9 mouse cellular contexts compared by ENCODE assay signal in genomic region chr2:138280225-138280711, GRCm38 (mm10). TPM values are rescaled to one million over a fixed set of nuclear protein-coding genes. Genes with fewer than 3 reads are reported as not detected.
A peak's percentile ranks its signal among the peaks of the same experiment; 100 is the strongest.
DNase-seq lines count a peak whose midpoint lies in the region; ATAC-seq and TF ChIP-seq lines count a peak whose summit lies in the region.
"Had no signal": no experiment of that assay in that cellular context is flagged by ENCODE, and none has a peak within 500 bp of the region (broad histone marks: within the 10 kb centered on the region; RNA-seq: fewer than 3 reads in every experiment).

No protein-coding gene starts in this region.

- H3K4me2 ChIP-seq in heart, embryonic 13.5 days, result peak overlapping the region; percentile 71
- H3K4me2 ChIP-seq in limb, embryonic 15.5 days, result peak overlapping the region; percentile 50

- H3K4me1 ChIP-seq in kidney, adult 2 months (ENCODE audit: control insufficient read depth, insufficient read depth, low read length), result peaks cover 6% of the 10 kb centered on the region; the same call in 1 of the 2 replicates
- peaks cover 55% of the 10 kb centered on the region for H3K4me1 ChIP-seq in heart, embryonic 13.5 days
- peaks cover 32% of the 10 kb centered on the region for H3K4me1 ChIP-seq in limb, embryonic 15.5 days

- 0 out of 2 replicates have a peak overlapping the region, but pooled peaks have one; percentile 3 for H3K27ac ChIP-seq in kidney, adult 2 months (ENCODE audit: insufficient read depth, low read depth, low read length)
- H3K27ac ChIP-seq in heart, embryonic 13.5 days (replicated peaks), result peak overlapping the region; percentile 81
- peak overlapping the region; percentile 90 for H3K27ac ChIP-seq in limb, embryonic 15.5 days

- no peak for ATAC-seq in heart, embryonic 13.5 days (ENCODE audit: extremely low read depth, insufficient number of reproducible peaks, low FRiP score, low TSS enrichment)
- ATAC-seq in limb, embryonic 15.5 days (ENCODE audit: insufficient number of reproducible peaks, low FRiP score, low TSS enrichment, low read depth), result no peak

- no peaks in the 10 kb centered on the region; the same call in 1 of the 2 replicates for H3K36me3 ChIP-seq in kidney, adult 2 months (ENCODE audit: control insufficient read depth, insufficient read depth, low read length)
- H3K36me3 ChIP-seq in heart, embryonic 13.5 days, result peaks cover 34% of the 10 kb centered on the region
- peaks cover 18% of the 10 kb centered on the region for H3K36me3 ChIP-seq in limb, embryonic 15.5 days
- H3K36me3 ChIP-seq: G1E had no signal

- no peak for DNase-seq in kidney, adult 2 months
- no peak for DNase-seq in kidney, postnatal 36 days
- peak; percentile 68 for DNase-seq in cerebellum, adult 9-11 months
- DNase-seq in right cerebral cortex, postnatal 4 days, result no peak
- no peak for DNase-seq in urinary bladder, postnatal 4 days (ENCODE audit: low spot score in 2 of 2)
- no peak for DNase-seq in left cerebral cortex, adult 11 months (ENCODE audit: low spot score)

- no peaks in the 10 kb centered on the region for H3K27me3 ChIP-seq in kidney, adult 2 months (replicated peaks; ENCODE audit: control insufficient read depth, insufficient read depth, low read length)
- H3K27me3 ChIP-seq in heart, embryonic 13.5 days (replicated peaks), result no peaks in the 10 kb centered on the region
- H3K27me3 ChIP-seq in limb, embryonic 15.5 days, result no peaks in the 10 kb centered on the region

- WGBS in kidney, adult 2 months, result 42% methylated on average over 17 of the region's 17 CpGs
- WGBS in heart, embryonic 13.5 days, result 64% methylated on average over 17 of the region's 17 CpGs
- WGBS in limb, embryonic 15.5 days, result 27% methylated on average over 17 of the region's 17 CpGs

- no peaks in the 10 kb centered on the region for H3K9me3 ChIP-seq in heart, embryonic 13.5 days
- H3K9me3 ChIP-seq in limb, embryonic 15.5 days, result no peaks in the 10 kb centered on the region

- no peak for TF ChIP-seq CTCF in kidney, adult 2 months (conservative IDR thresholded peaks at IDR 0.05; ENCODE audit: insufficient read depth, insufficient read length, low read depth, low read length)

- no peak for TF ChIP-seq POLR2A in kidney, adult 2 months (IDR thresholded peaks at IDR 0.05; ENCODE audit: low read depth, low read length)

- H3K4me3 ChIP-seq in kidney, adult 2 months (ENCODE audit: insufficient read depth, low read depth, low read length), result peak overlapping the region; percentile 46
- H3K4me3 ChIP-seq in heart, embryonic 13.5 days, result peak overlapping the region; percentile 51
- peak overlapping the region; percentile 47 for H3K4me3 ChIP-seq in limb, embryonic 15.5 days

- H3K9ac ChIP-seq in heart, embryonic 13.5 days, result peak overlapping the region; percentile 75
- peak overlapping the region; percentile 32 for H3K9ac ChIP-seq in limb, embryonic 15.5 days

RNA-seq across cellular contexts. Expression of gene Btbd3, which starts 23.9 kb away (rescaled TPM):
- 6.7 and 6.9 TPM in 2 replicates for polyA plus RNA-seq in kidney, adult 2 months (2012; rRNA removed)
- 8.3 and 8.9 TPM in 2 replicates for polyA plus RNA-seq in heart, embryonic 13.5 days (2015; fragmentation: Nextera tagmentation; extraction: Ambion mirVana)
- polyA plus RNA-seq in limb, embryonic 15.5 days (2015; fragmentation: Nextera tagmentation; extraction: Ambion mirVana), result 23.3 and 25.6 TPM in 2 replicates
- polyA plus RNA-seq: G1E had no signal

Comparison
In these comparisons a context has a peak if more than half of its experiments do, and no peak if none do; other contexts are left out.
1. H3K27ac ChIP-seq: peak in every context shown above with its lines; median percentile 90 in limb, embryonic 15.5 days; 81 in heart, embryonic 13.5 days; 3 in kidney, adult 2 months.